Mouse (Mus musculus): Measurements from ENCODE around the gene Wdr62.

Gene Wdr62

DNA sequence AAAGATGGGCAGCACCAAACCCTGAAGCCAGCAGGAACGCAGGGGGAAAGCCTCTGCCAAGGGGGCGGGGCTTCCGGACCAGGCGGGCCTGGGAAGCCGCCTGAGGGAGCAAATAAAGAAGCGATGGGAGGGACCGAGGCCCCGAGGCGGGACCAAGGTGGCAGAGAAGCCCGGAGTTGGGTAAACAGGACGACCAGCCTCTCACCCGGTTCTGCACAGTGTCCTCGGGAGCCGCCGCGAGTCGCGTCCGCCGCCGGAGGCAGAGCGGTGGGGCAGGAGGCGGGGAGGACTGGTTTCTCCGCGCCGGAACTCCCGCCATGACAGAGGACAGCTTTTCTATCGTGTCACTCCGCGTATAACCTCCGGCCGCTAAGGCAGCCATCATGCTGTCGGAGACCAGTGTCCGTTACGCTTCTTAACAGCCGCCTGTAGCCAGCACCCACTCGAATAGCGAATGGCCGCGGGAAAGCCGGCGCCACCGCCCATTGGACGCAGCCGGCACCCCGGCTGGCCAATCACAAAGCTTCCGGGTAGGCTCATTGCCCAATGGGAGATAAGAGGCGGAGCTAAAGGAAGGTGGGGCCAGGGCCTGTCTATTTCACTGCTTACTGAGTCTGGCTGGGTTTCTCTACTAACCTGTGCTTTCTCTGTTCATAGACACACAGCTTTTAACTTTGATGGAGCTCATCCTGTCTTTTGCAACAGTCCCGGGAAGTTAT, at the start of gene Wdr62, which contains the start of gene Thap8:
Wdr62 (minus strand) TSS at position 469 of the 719 bp plus-strand sequence.
Thap8 (plus strand) TSS at position 144 of the 719 bp plus-strand sequence.
- peak; percentile 88 to 92 for DNase-seq (ENCODE audit: low spot score in 2 of 2)

DNA sequence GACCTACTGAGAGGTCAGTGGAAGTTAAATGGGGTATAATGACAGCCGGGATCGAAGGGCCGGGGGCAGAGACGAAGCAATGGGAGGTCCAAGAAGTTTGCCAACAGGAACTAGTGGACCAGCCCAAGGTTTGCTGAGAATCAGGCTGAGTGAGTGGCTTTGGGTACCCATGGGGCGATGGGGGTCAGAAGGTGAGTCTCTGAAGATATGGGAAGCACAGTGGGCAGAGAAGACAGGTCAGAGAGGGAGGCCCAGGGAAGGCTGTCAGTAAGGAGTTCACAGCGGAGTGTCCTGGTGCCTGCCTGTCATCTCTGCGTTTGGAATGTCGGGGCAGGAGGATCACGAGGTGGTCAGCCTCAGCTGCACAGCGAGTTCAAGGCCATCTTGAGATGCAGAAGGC, 48.2 kb upstream of the Wdr62 start:
- no peak for DNase-seq (ENCODE audit: low spot score in 2 of 2)

DNA sequence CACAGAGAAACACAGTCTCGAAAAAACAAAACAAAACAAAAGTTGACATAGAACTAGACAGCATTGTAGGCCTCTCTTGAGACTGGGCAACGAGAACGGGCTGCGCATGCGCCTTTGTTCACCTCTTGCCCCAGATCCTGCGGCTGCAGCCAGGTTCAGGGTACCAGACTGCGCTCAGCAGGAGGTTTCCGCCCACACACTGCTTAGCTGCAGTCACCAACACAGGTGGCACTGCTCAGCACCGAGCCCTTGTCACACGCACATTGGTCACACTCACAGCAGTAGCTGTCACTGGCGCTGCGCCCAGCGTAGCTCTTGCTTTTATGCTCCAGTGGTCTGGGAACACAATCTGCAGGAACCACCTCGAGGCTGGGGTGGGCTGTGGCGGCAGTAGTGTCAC, 46.9 kb upstream of the Wdr62 start:
- no peak for DNase-seq (ENCODE audit: low spot score in 2 of 2)

DNA sequence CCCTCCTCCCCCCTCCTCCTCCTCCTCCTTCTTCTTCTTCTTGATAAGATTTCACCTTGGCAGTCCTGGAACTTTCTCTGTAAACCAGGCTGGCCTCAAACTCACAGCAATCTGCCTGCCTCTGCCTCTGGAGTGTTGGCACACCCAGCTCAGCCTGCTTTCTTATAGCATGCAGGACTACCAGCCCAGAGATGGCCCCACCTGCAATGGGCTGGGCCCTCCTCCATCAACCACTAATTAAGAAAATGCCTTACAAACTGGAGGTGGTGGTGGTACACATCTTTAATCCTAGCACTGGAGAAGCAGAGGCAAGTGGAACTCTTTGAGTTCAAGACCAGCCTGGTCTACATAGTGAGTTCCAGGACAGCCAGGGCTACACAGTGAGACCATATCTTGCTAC, 46.2 kb upstream of the Wdr62 start:
- DNase-seq (ENCODE audit: low spot score in 2 of 2): no peak

DNA sequence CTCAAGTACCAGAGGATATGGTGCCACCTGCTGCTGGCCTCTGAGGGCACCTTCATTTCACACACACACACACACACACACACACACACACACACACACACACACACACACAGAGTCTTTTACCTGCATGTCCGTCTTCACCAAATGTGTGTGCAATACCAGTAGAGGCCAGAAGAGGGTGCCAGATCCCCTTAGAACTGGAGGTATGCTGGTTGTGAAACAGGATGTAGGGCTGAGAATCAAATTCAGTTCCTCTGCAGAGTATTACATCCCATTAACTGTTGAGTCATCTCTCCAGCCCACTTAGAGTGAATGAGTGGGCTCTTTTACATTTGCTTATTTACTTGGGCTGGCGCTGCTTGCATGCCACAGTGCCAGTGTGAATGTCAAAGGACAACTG, 45.1 kb upstream of the Wdr62 start:
- DNase-seq (ENCODE audit: low spot score in 2 of 2): no peak

DNA sequence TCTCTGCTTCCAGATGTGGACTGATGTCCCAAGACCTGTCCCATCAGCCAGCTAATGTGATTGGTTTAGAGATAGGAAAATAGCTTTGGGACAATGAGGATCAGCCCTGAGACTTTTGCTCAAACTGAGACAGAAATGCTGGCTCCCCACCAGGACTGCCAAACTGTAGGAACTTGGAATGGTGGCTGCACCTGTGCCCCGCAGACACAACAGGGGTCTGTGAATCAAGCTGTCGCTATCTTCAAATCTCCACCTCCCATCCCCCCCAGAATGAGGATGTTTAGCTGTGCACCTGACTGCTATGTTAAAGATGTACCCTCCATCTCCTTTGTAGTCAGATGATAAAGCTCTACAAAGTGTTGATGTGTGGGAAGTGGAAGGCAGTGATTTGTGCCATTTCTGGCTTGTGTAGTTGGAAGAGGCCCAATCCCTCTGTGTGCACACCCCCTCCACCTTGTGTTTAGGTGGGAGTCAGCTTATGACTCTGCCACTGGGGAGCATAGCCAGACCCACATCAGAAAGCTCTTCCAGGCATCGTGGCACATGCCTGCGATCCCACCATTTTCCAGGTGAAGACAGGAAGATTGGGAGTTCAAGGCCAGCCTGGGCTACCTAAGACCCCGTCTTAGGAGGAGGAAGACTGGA, 44.2 kb upstream of the Wdr62 start:
- peak; percentile 65 to 80 for DNase-seq (ENCODE audit: low spot score in 2 of 2)

DNA sequence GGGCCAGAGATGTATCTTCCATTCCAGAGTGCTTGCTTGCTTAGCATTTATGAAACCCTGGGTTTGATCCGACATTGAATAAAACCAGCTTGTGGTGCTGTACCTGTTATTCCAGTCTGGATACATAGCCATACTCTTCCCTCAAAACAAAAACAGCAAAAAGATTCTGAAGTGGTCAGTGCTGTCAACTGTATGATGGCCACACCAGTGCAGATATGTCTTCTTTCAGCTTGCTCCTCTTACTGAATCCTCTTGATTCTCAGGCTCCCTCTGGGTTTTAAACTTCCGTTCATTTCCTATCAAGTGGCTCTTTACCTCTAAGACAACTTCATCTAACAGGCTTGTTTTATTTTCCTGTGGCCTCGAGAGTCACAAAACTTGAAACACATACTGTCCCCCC, 43.6 kb upstream of the Wdr62 start, which contains the start of gene Sdhaf1:
Sdhaf1 (minus strand) TSS at position 101 of the 400 bp plus-strand sequence.
- no peak for DNase-seq (ENCODE audit: low spot score in 2 of 2)

DNA sequence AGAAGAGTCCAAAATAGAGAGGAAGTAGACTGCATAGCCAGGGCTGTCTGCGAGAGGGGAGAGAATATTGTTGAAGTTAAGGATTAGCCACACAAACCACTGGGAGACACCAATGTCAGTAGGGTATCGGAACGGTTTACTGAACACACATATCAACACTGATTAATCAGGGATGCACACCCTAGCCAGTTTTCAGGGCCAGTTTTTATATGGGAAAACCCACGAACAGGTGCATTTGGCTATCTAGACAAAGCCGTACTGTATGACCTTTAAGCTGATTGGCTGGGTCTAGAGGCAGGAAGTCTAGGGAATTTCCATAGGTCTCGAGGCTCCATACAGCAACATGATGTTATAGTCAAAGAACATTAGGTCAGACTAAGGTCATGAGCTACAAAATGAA, 42.6 kb upstream of the Wdr62 start:
- no peak for DNase-seq (ENCODE audit: low spot score in 2 of 2)

DNA sequence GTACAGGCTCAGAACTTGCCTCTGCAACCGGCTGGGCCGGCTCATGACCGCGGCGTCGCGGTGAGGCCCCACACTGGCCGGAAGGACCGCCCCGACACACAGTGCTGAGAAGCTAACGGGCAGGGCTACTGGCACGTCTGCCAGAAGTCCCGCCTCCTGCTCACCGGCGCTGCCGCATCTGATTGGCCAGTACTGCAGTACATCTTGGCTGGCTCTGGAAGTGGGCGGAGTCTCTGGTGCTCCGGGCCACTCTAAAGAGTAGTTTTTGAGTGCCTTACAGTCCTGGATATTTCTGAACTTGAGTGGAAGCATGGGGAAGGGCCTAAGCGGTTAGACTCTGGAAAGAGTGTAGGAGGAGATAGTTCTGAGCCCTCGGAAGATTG, 42.1 kb upstream of the Wdr62 start:
- DNase-seq (ENCODE audit: low spot score in 2 of 2): peak; percentile 94 to 96

DNA sequence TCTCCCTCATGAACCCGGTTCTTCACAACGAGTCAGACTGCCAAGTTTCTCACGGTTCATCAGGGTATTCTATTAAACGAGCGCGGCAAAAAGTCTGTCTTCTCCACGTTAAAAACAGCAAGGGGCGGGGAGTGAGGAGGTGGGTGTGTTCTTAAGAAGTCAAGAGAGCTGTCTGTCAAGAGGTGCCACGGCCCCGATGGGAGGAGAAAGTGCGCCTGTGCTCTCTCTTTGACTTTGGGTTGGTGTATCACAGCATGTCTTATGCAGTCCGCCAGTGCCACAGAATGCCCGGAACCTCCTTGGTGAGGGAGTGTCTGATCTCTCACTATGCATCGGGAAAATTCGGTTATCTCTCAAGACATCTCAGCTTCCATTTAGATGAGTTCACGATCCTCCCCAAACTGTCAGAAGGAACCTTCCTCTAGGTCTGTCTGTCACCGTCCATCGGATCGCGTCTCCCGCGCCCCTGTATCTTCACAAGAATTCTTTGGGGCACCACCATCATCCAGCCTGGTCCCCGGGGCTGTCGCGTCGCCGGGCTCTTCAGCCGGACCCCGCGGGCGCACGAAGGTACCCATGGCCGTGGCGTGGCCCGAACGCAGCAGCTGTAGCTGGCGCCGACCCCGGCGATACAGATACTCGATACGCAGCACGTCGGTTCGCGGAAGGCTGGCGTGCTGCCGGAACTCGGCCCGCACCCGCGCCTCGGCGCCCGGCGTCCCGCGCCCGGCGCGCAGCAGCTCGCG, 41.5 kb upstream of the Wdr62 start, which contains the start of gene E130208F15Rik:
E130208F15Rik (plus strand) TSS at position 202 of the 746 bp plus-strand sequence.
- DNase-seq (ENCODE audit: low spot score in 2 of 2): peak; percentile 67 to 78

DNA sequence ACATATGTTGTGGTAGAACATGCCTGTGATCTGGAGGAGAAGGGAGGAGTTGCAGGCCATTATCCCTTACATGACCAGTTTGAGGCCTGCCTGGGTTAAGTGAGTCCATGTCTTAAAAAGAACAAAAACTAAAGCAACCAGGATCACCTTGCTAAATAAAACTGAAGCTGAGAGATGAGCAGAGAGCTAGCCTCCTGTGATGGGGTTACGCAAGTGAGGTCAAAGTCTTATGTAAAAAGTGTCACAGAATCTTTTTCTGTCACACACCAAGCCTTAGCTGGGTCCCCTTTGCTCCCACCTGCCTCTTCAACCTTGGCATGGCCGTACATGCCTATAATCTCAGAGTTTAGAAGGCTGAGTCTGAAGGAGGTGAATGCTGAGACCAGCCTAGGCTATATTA, 40.7 kb upstream of the Wdr62 start:
- DNase-seq (ENCODE audit: low spot score in 2 of 2): no peak

DNA sequence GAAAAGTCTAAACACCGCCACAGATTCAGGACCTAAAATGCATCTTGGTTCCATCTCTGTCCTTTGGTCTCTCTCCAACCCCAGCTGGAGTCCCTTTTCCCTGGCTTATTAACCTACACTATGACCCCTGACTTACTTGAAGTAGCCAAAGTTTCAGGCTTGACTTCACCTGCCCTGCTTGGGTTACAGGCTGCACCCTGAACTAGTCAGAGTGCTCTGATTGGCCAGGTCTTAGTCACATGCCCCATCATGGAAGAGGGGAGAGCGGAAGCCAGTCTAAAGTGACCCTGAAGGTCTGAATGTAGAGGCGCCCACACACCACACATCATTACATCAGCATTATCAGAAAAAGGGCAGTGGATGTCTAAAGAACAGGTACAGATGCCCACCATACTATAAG, 37.9 kb upstream of the Wdr62 start:
- DNase-seq (ENCODE audit: low spot score in 2 of 2): no peak

DNA sequence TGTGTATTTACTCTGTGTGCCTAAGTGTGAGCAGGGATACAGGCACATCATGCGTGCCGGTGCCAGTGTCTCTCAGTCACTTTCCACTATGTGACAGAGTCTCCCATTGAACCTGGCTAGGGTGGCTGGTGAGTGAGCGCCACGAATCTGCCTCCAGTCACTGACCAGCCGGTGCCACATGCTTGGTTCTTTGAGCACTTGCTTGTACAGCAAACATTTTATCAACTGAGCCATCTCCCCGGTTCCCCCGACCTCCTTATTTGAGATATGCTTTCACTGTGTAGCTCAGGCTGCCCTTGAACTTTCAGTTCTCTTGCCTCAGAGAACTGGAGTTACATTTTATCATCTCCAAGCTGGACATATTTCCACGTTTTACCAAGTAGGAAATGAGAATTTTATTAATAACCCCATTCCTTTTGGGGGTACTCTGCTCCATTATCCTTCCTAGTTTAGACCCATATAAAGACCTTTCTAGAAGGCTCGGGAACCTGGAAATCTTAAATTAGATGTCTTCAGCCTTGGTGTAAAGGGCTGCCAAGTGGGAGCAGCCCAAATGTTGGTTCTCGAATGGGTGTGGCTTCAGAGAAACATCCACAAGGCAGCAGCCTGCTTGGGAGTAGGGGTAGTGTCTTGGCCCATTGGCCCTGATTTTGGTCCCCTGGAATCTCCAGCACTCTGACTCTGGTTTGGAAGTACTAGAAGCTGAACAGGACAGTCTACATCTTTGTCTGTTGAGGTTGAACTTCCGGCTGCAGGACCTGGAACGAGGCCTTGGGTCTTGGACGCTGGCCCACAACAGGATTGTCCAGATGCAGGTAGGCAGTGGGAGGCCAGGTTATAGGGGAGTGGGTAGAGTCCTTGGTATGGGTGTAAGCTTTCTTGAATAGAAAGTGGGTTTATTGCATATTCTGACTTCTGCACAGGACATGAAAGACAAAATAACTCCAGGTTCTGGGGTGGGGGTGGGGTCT, 35.6 kb upstream of the Wdr62 start:
- no peak for DNase-seq (ENCODE audit: low spot score in 2 of 2)

DNA sequence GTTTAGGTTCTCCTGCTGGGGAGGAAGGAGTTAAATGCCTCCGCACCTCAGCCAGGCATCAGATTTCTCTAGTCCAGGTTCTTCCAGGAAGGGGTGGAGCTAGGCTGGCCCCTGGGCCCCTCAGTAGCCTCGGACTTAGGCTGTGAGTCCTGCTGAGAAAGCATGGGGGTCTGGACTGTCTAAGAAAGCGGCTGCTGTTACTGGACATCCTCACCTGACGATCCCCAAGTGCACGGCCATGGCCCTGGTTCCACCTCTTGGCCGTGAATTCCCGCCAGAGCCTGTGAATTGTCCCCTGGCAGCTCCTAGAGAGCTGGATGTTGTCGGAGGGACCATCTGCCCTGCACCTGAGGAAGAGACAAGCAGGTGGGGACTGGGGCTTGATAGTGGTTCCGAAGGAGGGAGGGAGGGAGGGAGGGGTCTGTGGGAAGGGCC, 34.5 kb upstream of the Wdr62 start, which contains the start of gene Syne4:
Syne4 (plus strand) TSS at position 87 of the 435 bp plus-strand sequence.
- DNase-seq (ENCODE audit: low spot score in 2 of 2): no peak

DNA sequence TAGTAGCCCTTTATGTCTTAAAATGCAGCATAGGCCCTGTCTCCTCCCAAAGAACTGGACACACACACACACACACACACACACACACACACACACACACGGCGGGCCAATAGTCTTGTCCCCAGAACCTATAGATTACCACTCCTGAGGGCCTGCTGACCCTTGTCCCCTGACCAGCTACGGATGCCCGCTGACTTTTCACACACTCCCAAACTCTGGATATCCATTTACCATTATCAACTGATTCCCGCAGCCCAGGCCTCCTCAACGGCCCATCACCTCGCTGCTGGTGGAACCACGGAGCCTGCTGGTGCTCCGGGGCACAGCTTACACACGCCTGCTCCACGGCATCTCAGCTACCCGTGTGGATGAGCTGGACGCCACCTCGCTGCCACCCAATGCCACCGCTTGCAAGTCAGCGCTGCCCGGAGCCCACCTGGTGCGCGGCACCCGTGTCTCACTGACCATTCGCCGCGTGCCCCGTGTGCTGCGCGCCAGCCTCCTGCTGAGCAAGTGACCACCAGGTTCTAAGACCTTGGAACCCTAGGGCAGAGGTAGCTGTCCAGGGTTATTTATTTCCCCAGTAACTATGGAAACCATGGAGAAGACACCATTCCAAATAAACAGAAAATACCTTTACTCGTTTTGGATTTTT, 33.6 kb upstream of the Wdr62 start:
- no peak for DNase-seq (ENCODE audit: low spot score in 2 of 2)

DNA sequence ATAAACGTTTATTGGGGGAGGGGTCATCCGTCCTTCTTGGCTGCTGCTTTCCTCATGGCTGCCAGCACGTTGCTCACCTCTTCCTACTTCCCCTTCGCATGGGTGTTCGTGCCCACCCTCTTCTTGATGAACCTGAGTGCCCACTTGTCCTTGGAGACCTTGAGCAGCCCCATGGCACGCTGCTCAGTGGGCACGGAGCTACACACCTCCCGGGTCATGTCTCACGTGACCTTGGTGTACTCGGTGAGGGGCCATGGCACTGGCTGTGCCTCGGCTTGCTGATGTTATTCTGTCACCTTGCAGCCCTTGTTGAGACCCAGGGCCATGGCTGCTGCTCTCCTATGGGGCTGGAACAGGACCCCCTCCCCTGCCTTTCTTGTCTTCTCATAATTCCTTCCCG, 29.9 kb upstream of the Wdr62 start:
- no peak for DNase-seq (ENCODE audit: low spot score in 2 of 2)

DNA sequence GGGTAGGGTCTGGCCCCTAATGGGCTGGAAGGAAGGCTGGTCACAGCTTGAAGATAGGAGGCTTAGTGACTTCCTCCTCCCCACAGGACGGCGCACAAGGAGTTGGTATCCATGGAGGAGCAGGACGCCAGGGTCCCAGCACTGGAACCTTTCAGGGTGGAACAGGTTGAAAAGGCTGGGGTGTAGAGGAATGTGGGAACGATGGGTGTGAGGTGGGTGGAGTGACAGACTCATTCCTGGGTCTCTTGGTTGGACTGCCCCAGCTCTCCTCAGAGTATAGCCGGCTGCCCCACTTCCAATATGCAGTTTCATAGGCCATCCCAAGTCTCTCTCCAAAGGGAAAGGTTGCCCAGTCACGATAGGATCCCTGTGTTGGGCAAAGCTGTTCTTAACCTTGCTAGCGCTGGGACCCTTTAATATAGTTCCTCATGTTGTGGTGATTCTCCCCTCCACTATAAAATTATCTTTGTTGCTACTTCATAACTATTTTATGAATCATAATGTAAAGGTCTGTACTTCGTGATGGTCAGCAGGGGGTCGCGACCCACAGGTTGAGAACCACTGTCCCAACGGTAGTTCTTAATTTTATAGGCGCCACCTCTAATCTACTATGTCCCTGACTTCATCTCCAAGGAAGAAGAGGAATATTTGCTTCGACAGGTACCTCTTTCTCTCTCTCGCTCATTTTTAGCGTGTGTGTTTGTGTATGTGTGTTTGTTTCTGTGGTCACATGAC, 29.3 kb upstream of the Wdr62 start:
- no peak for DNase-seq (ENCODE audit: low spot score in 2 of 2)

DNA sequence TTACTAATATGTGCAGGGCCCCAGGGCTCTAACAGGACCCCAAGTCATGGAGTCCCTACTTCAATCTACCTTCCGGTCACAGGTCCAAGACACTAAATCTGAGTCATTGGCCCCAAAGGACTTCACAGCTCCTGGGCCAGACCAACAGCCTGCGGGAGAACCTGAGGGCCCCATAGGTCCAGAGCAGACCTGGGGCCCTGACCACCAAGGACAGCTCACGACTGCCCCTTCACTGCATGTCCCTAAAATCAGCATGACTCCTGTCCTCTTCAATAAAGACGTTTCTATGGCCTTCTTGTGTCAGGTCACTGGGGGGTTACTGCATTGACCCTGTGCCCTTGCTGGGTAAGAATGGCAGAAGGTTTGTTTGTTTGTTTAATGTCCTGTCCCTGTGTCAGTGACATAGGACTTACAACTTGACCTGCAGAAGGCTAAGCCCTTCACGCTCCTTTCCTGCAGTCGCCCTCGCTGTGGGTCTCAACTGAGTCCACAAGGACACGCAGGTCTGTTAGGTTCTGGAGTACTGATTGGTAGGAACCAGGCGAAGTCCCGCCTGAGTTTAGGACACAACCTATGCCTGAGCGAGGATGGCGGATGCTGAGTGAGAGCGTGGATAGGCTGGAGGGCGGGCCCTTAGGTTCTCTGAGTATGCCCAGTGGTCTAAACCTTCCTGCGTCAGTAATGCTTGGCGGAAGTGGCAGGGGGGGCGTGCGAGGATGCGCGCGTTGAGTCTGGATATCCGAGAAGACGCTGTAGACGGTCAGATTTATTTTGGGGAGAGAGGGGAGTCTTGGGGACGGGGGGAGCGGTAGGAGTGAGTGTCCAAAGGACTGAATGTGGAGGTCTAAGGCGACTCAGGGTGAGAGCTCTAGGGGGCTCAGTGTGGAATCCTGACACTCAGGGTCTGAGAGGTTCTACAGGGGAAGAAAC, 28.1 kb upstream of the Wdr62 start, which contains the start of gene Alkbh6:
Alkbh6 (plus strand) TSS at position 642 of the 930 bp plus-strand sequence.
- peak; percentile 94 to 97 for DNase-seq (ENCODE audit: low spot score in 2 of 2)

Measured in frontal cortex, postnatal 36 days (tissue).